Mouse (Mus musculus): Measurements from ENCODE around the gene Col4a1.

Gene Col4a1

DNA sequence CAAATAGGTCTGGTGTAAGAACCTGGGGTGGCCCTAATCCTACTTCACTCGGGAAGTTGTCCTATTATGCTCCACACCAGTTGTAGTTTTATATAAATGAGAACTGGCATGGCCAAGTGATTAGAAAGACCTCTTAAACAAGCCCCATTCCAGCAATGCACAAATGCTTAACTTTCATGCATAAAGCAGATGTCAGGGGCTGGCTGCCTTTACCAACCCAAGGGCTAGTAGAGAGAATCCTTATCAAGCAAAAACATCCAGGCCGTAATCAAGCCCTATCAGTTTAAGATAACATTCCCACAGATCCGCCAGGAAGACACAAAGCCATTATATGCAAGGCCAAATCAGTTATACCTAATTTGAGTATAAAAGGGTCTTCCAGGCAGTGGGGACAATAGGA lies 46.7 kb downstream of the Col4a1 start:
- DNase-seq = no peak

GRCm38 (mm10) chr8:11263848-11264247 lies 48.8 kb downstream of the Col4a1 start:
- no peak for DNase-seq

- DNase-seq = peak; percentile 63 to 83
Observed at GRCm38 (mm10) chr8:11262031-11262735, 50.4 kb downstream of the Col4a1 start.

- peak; percentile 44 to 83 for DNase-seq
Observed at GRCm38 (mm10) chr8:11259832-11260615, 52.6 kb downstream of the Col4a1 start.

- peak in 1 of 2 experiments; percentile 46 for DNase-seq
Observed at GRCm38 (mm10) chr8:11258517-11259136, 54.0 kb downstream of the Col4a1 start.

GRCm38 (mm10) chr8:11257079-11258017 lies 55.3 kb downstream of the Col4a1 start:
- no peak for DNase-seq

DNA sequence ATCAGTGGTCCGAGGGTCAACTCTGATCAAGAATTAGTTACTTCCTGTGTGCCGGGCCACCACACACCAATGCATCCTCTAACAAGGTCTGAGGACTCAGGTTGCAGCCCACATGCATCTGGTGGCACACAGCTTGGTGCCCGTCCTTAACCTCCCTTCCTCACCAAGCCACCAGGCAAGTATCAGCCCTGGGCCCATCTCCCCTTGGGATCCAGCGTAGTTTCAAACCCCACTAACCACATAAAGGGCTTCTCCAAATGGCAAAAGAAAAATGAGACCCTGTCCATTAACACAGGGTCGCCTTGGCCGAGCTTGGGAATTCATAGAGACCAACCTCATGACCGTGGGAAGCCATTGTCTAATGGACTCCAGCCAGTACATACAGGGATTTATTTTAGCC lies 56.2 kb downstream of the Col4a1 start:
- DNase-seq = no peak

DNA sequence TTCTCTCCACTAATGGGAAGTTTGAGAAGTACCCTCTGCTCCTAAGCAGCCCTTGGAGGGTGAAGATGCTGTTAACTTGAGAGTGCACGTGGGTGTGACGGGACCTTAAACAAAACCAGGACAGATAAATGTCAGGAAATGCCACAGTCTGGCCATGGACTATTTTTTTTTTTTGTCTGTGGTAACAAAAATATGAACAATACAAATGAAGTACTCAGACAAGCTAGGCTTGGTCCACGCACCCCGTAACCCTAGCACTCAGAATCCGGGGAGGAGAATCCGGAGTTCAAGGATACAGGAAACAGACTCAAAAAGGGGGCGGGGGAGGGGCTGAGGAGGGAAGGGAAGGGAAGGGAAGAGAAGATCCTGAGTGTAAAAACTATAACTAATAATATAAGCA lies 56.9 kb downstream of the Col4a1 start:
- DNase-seq = peak in 1 of 2 experiments; percentile 44

GRCm38 (mm10) chr8:11254914-11255530 lies 57.6 kb downstream of the Col4a1 start:
- DNase-seq = peak in 1 of 2 experiments; percentile 67

DNA sequence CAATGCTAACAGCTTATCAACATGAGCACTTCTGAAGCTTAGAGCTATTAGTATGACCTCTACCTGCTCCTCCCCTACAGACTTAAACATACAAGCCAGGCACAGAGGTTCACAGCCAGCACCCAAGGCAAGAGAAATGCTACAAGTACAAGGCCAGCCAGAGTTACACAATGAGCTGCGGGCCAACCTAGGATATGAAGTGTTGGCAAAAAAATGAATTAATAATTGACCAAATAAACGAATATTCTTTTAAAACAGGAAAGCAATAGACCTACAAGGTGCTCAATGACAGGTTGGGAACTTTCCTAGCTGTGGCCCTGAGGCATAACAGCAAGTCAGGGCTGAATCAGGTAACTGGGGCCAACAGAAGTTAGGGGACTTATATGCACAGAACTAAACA lies 58.1 kb downstream of the Col4a1 start:
- peak in 1 of 2 experiments; percentile 56 for DNase-seq

DNA sequence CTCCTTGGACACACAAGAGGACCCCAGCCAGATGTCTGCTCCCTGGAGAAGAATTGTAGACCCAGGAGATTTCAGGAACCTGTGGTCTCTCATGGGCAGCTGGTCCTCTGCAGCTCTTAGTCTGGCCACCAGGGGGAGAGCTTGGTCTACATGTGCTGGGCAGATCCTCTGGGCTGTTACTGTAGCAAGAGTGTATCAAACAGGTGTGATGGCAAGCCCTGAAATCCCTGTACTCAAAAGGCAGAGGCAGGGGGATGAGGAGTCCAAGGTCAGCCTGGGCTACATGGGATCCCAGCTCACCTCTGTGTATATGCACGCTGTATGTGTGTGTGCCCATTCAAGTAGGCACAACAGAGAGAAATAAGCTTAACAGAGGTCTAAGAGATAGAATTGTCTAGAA lies 59.1 kb downstream of the Col4a1 start:
- peak; percentile 83 to 92 for DNase-seq

GRCm38 (mm10) chr8:11253041-11253440 lies 59.6 kb downstream of the Col4a1 start:
- DNase-seq = no peak

DNA sequence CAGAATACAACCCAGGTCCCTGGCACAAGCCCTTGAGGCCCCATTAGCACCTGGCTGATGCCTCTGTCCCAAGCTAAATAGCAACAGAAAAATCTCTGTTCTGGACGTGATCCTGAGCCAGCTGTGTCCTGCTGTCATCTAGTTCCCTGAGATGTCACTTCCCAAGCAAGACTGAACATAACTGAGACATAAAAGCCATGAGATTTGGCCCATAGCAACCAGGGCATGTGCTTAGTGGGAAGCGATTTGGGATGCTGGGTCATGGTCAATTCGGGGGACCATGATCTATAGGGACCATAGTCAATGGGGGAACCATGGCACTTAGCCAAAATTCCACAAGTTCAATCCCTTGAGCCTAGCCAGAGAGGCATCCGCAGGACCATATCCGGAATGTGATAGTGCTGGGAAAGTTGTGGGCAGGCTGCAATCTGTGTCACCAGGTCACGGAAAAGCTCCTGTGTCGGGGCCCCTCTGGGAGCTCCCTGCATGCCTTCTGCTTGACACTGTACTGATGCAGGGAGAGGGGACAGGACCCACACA lies 60.3 kb downstream of the Col4a1 start:
- peak; percentile 59 to 63 for DNase-seq

GRCm38 (mm10) chr8:11250149-11250548 lies 62.5 kb downstream of the Col4a1 start:
- no peak for DNase-seq

GRCm38 (mm10) chr8:11249541-11250058 lies 63.0 kb downstream of the Col4a1 start:
- DNase-seq = peak in 1 of 2 experiments; percentile 70

DNA sequence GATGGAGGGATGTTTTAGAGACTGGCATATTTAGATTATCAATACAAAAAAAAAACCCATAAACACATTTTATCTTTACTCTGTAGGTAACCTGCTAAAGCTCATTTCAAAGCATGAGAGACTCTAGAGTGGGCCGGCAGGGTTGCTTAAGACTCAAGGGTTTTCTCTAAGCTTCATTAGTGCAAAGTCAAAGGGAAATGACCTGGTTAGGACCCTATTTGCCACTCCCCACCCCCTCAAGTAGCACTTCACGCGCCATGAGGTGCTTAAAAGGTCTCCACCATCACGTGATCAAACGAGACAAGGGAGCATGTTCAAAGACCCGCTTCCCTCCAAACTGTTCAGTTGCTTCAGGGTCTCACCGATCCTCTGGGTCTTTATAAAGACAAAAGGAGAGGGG lies 63.9 kb downstream of the Col4a1 start:
- no peak for DNase-seq

GRCm38 (mm10) chr8:11241488-11241887 lies 71.1 kb downstream of the Col4a1 start:
- DNase-seq = no peak

DNA sequence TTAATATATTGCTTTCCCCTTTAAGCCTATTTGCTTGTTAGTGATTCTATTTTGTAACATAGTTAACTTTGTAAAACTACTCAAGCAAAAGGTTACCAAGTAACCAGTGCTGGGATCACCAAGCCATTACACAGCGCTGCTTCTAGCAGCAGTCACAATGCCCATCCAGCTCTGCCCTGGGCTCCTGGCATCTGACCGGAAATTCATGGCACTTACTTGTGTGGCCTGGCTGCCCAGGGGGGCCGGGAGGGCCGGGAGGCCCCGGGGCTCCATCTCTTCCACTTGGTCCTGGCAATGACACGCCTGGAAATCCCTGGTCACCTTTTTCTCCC lies 77.8 kb downstream of the Col4a1 start:
- DNase-seq = peak; percentile 60 to 87

- peak; percentile 59 to 80 for DNase-seq
Observed at GRCm38 (mm10) chr8:11234151-11234878, 78.3 kb downstream of the Col4a1 start.

DNA sequence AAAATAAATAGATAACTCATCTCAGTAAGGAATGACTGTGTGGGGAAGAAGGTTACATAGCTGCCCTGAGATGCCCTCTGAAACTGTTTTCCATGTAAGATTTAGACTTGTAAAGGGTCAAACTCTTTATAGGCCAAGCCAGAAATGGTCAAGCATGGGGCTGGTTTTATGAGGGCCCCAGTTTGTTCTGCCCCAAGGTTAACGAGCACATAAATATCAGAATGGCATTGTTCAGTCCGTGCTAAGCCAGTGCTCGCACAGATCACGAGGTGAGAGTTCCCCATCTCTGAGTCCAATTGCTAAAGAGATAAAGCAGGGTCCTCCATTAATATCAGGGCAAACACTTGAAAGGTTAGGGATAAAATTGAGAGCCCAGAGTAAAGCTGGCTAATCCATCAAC lies 79.6 kb downstream of the Col4a1 start:
- peak in 1 of 2 experiments; percentile 62 for DNase-seq

- DNase-seq = no peak
Observed at GRCm38 (mm10) chr8:11230277-11230676, 82.3 kb downstream of the Col4a1 start.

Data from kidney, postnatal 25 days (tissue).